Mouse (Mus musculus): ENCODE measurements around the gene Fxr2. TPM values are rescaled to one million over a fixed set of nuclear protein-coding genes. Genes with fewer than 3 reads are reported as not detected.

Fxr2 gene
- polyA plus RNA-seq, 1 experiment from 2014 or later, result 41.5 TPM

MicroRNAs within 50 kb of the gene (microRNA counts, 519-probe panel; counts per million panel counts)
- not detected for microRNA mmu-miR-1934
- 2,550 counts per million, percentile 41 among the panel's probes with 10 or more counts for microRNA mmu-miR-467f

Small RNA genes within 50 kb of the gene (microRNA-seq; reads per million reads assigned to microRNA genes)
- 2.2 reads per million, percentile 3 among the genes with 10 or more reads in this experiment for gene Mir1934
- gene Mir467f, result not detected

Other genes starting within 250 kb of the Fxr2 start
- gene Naa38, start 237.5 kb upstream of the Fxr2 start, polyA plus RNA-seq (2015; fragmentation: Nextera tagmentation; extraction: Ambion mirVana), result 109 and 121 TPM in 2 replicates
- 30.6 and 33.5 TPM in 2 replicates for gene Cyb5d1, start 237.4 kb upstream of the Fxr2 start, polyA plus RNA-seq (2015; fragmentation: Nextera tagmentation; extraction: Ambion mirVana)
- 6.8 and 7.2 TPM in 2 replicates for gene Tmem88, start 234.8 kb upstream of the Fxr2 start, polyA plus RNA-seq (2015; fragmentation: Nextera tagmentation; extraction: Ambion mirVana)
- gene Kdm6b, start 219.3 kb upstream of the Fxr2 start, polyA plus RNA-seq (2015; fragmentation: Nextera tagmentation; extraction: Ambion mirVana), result 33.7 and 34.9 TPM in 2 replicates
- 3.4 and 4.0 TPM in 2 replicates for gene Dnah2, start 83.9 kb upstream of the Fxr2 start, polyA plus RNA-seq (2015; fragmentation: Nextera tagmentation; extraction: Ambion mirVana)
- gene Efnb3, start 72.8 kb upstream of the Fxr2 start, polyA plus RNA-seq (2015; fragmentation: Nextera tagmentation; extraction: Ambion mirVana), result 134 and 160 TPM in 2 replicates
- 19.6 and 20.6 TPM in 2 replicates for gene Wrap53, start 52.7 kb upstream of the Fxr2 start, polyA plus RNA-seq (2015; fragmentation: Nextera tagmentation; extraction: Ambion mirVana)
- gene Trp53, start 52.6 kb upstream of the Fxr2 start, polyA plus RNA-seq (2015; fragmentation: Nextera tagmentation; extraction: Ambion mirVana), result 61.1 and 64.2 TPM in 2 replicates
- 71.9 and 89.4 TPM in 2 replicates for gene Atp1b2, start 27.0 kb upstream of the Fxr2 start, polyA plus RNA-seq (2015; fragmentation: Nextera tagmentation; extraction: Ambion mirVana)
- not detected in 2 replicates for gene Shbg, start 15.1 kb upstream of the Fxr2 start, polyA plus RNA-seq (2015; fragmentation: Nextera tagmentation; extraction: Ambion mirVana)
- 22.5 and 23.9 TPM in 2 replicates for gene Sat2, start 11.0 kb upstream of the Fxr2 start, polyA plus RNA-seq (2015; fragmentation: Nextera tagmentation; extraction: Ambion mirVana)
- not detected in 2 replicates for gene Sox15, start 22.3 kb downstream of the Fxr2 start, polyA plus RNA-seq (2015; fragmentation: Nextera tagmentation; extraction: Ambion mirVana)
- gene Mpdu1, start 29.7 kb downstream of the Fxr2 start, polyA plus RNA-seq (2015; fragmentation: Nextera tagmentation; extraction: Ambion mirVana), result 101 and 108 TPM in 2 replicates
- gene Cd68, start 33.2 kb downstream of the Fxr2 start, polyA plus RNA-seq (2015; fragmentation: Nextera tagmentation; extraction: Ambion mirVana), result 10.3 and 12.2 TPM in 2 replicates
- 476 and 491 TPM in 2 replicates for gene Eif4a1, start 39.4 kb downstream of the Fxr2 start, polyA plus RNA-seq (2015; fragmentation: Nextera tagmentation; extraction: Ambion mirVana)
- gene Senp3, start 49.1 kb downstream of the Fxr2 start, polyA plus RNA-seq (2015; fragmentation: Nextera tagmentation; extraction: Ambion mirVana), result 101 and 103 TPM in 2 replicates
- 0.61 and 0.76 TPM in 2 replicates for gene Tnfsf13, start 52.8 kb downstream of the Fxr2 start, polyA plus RNA-seq (2015; fragmentation: Nextera tagmentation; extraction: Ambion mirVana)
- 3.5 and 5.0 TPM in 2 replicates for gene Tnfsf12, start 62.9 kb downstream of the Fxr2 start, polyA plus RNA-seq (2015; fragmentation: Nextera tagmentation; extraction: Ambion mirVana)
- 1.2 and 1.9 TPM in 2 replicates for gene Tnfsfm13, start 63.1 kb downstream of the Fxr2 start, polyA plus RNA-seq (2015; fragmentation: Nextera tagmentation; extraction: Ambion mirVana)
- gene Polr2a, start 125.6 kb downstream of the Fxr2 start, polyA plus RNA-seq (2015; fragmentation: Nextera tagmentation; extraction: Ambion mirVana), result 15.6 and 16.6 TPM in 2 replicates
- gene Slc35g3, start 129.0 kb downstream of the Fxr2 start, polyA plus RNA-seq (2015; fragmentation: Nextera tagmentation; extraction: Ambion mirVana), result 0.51 and 0.66 TPM in 2 replicates
- 5.2 and 5.3 TPM in 2 replicates for gene Zbtb4, start 132.9 kb downstream of the Fxr2 start, polyA plus RNA-seq (2015; fragmentation: Nextera tagmentation; extraction: Ambion mirVana)
- gene Chrnb1, start 163.0 kb downstream of the Fxr2 start, polyA plus RNA-seq (2015; fragmentation: Nextera tagmentation; extraction: Ambion mirVana), result 1.2 and 2.2 TPM in 2 replicates
- gene Fgf11, start 168.9 kb downstream of the Fxr2 start, polyA plus RNA-seq (2015; fragmentation: Nextera tagmentation; extraction: Ambion mirVana), result 5.7 and 7.1 TPM in 2 replicates
- gene Tmem102, start 172.6 kb downstream of the Fxr2 start, polyA plus RNA-seq (2015; fragmentation: Nextera tagmentation; extraction: Ambion mirVana), result 1.1 and 2.0 TPM in 2 replicates
- gene Gm39566, start 182.3 kb downstream of the Fxr2 start, polyA plus RNA-seq (2015; fragmentation: Nextera tagmentation; extraction: Ambion mirVana), result not detected in 2 replicates
- not detected in 2 replicates for gene Spem2, start 185.5 kb downstream of the Fxr2 start, polyA plus RNA-seq (2015; fragmentation: Nextera tagmentation; extraction: Ambion mirVana)
- 0.21 and 0.34 TPM in 2 replicates for gene Spem1, start 189.2 kb downstream of the Fxr2 start, polyA plus RNA-seq (2015; fragmentation: Nextera tagmentation; extraction: Ambion mirVana)
- 20.9 and 21.0 TPM in 2 replicates for gene Nlgn2, start 204.8 kb downstream of the Fxr2 start, polyA plus RNA-seq (2015; fragmentation: Nextera tagmentation; extraction: Ambion mirVana)
- 375 and 391 TPM in 2 replicates for gene Tmem256, start 205.5 kb downstream of the Fxr2 start, polyA plus RNA-seq (2015; fragmentation: Nextera tagmentation; extraction: Ambion mirVana)
- gene Plscr3, start 213.4 kb downstream of the Fxr2 start, polyA plus RNA-seq (2015; fragmentation: Nextera tagmentation; extraction: Ambion mirVana), result 46.0 and 47.5 TPM in 2 replicates
- 0.10 and 0.12 TPM in 2 replicates for gene Tnk1, start 225.7 kb downstream of the Fxr2 start, polyA plus RNA-seq (2015; fragmentation: Nextera tagmentation; extraction: Ambion mirVana)
- gene Tmem95, start 245.0 kb downstream of the Fxr2 start, polyA plus RNA-seq (2015; fragmentation: Nextera tagmentation; extraction: Ambion mirVana), result not detected in 2 replicates
- gene Kctd11, start 248.4 kb downstream of the Fxr2 start, polyA plus RNA-seq (2015; fragmentation: Nextera tagmentation; extraction: Ambion mirVana), result 2.0 and 2.4 TPM in 2 replicates

All from hindbrain, embryonic 15.5 days (tissue).